Mouse (Mus musculus) CH12.LX (cell line): ENCODE data around the gene Dnttip2.

ENCODE experiments used
- BHLHE40 ChIP-seq: IDR thresholded peaks from 2 replicates; pipeline ENCODE4 v1.6.1; 2011; ENCODE audit warnings: mild to moderate bottlenecking, low read depth, low read length, improper control_type of control experiment
- EP300 ChIP-seq: IDR thresholded peaks from 2 replicates; pipeline ENCODE4 v1.6.1; 2011; ENCODE audit warnings: low read length, improper control_type of control experiment
- JUND ChIP-seq: conservative IDR thresholded peaks from 2 replicates; pipeline ENCODE4 v1.6.1; 2011; ENCODE audit warnings: low read depth, low read length, improper control_type of control experiment
- KAT2A ChIP-seq: IDR thresholded peaks from 2 replicates; pipeline ENCODE4 v1.6.1; 2012; ENCODE audit warnings: low read length, improper control_type of control experiment, inconsistent platforms; ENCODE audit not compliant: insufficient replicate concordance
- MAFK ChIP-seq: IDR thresholded peaks from 2 replicates; pipeline ENCODE4 v1.6.1; 2011; ENCODE audit warnings: low read length, improper control_type of control experiment; ENCODE audit not compliant: insufficient replicate concordance
- MAZ ChIP-seq: IDR thresholded peaks from 2 replicates; pipeline ENCODE4 v1.6.1; 2012; ENCODE audit warnings: low read depth, mild to moderate bottlenecking, inconsistent platforms, low read length, improper control_type of control experiment, moderate library complexity
- NRF1 ChIP-seq: IDR thresholded peaks from 2 replicates; pipeline ENCODE4 v1.6.1; 2014; ENCODE audit warnings: low read depth, mild to moderate bottlenecking, inconsistent platforms, low read length, improper control_type of control experiment, moderate library complexity
- TCF12 ChIP-seq: IDR thresholded peaks from 2 replicates; pipeline ENCODE4 v1.6.1; 2014; ENCODE audit warnings: low read depth, mild to moderate bottlenecking, inconsistent platforms, low read length, improper control_type of control experiment
- USF1 ChIP-seq: IDR thresholded peaks from 2 replicates; pipeline ENCODE4 v1.6.1; 2014; ENCODE audit warnings: low read depth, mild to moderate bottlenecking, inconsistent platforms, low read length, improper control_type of control experiment
- ZNF384 ChIP-seq: IDR thresholded peaks from 2 replicates; pipeline ENCODE4 v1.6.1; 2012; ENCODE audit warnings: low read depth, low read length, improper control_type of control experiment, inconsistent platforms

- TF ChIP-seq KAT2A = no peak
- TF ChIP-seq MAZ = peak; percentile 70
- peak; percentile 46; the same call in 1 of the 2 replicates for TF ChIP-seq JUND
- no peak for TF ChIP-seq NRF1
- TF ChIP-seq ZNF384 = peak; percentile 11; the same call in 1 of the 2 replicates
- 0 out of 2 replicates have a peak, but pooled peaks have one; percentile 13 for TF ChIP-seq BHLHE40
- TF ChIP-seq USF1 = no peak
- peak; percentile 56; the same call in 1 of the 2 replicates for TF ChIP-seq TCF12
- TF ChIP-seq MAFK = peak; percentile 97
- no peak for TF ChIP-seq EP300
Observed at GRCm38 (mm10) chr3:122295511-122295910, 21.3 kb downstream of the Dnttip2 start.
